Mouse (Mus musculus) testis, adult 2 months (tissue): Measurements from ENCODE around the gene Atxn10.

Experiments
- CTCF ChIP-seq: fragments of 200-500 bp; IDR thresholded peaks from 2 replicates; pipeline ENCODE4 v1.5.1; 2012; ENCODE audit warnings: low read depth, mild to moderate bottlenecking, inconsistent platforms, low read length, moderate library complexity; ENCODE audit not compliant: control insufficient read depth, insufficient read depth, insufficient replicate concordance
- POLR2A ChIP-seq: fragments of 200-500 bp; IDR thresholded peaks from 2 replicates; pipeline ENCODE4 v1.6.1; 2012; ENCODE audit warnings: low read depth, mild to moderate bottlenecking, inconsistent platforms, low read length, moderate library complexity; ENCODE audit not compliant: control insufficient read depth

GRCm38 (mm10) chr15:85324426-85324825 is 11.6 kb upstream of the Atxn10 start:
- TF ChIP-seq POLR2A: no peak
- TF ChIP-seq CTCF: no peak
